Mouse (Mus musculus) left cerebral cortex, adult 2 months (tissue): Measurements from ENCODE around the gene Armc8. TPM values are rescaled to one million over a fixed set of nuclear protein-coding genes. Genes with fewer than 3 reads are reported as not detected.
"Not testable (repeated sequence)": the region's sequence is repeated elsewhere in the genome, so short reads cannot be mapped to it uniquely, and the experiment has no call there.

Experiments
- DNase-seq, 2 experiments: peaks; one replicate each; pipeline ENCODE4 v3.0.0; 2021 to 2022; ENCODE audit warnings: low spot score in 2 of 2, mixed read lengths in 1 of 2; ENCODE audit errors: extremely low spot score in 1 of 2
- H3K27ac ChIP-seq: fragments of 200-600 bp; 2 replicates; pipeline ENCODE4 v1.8.1; 2022
- H3K4me3 ChIP-seq: fragments of 200-600 bp; 2 replicates; pipeline ENCODE4 v1.8.1; 2022
- CTCF ChIP-seq: fragments of 200-600 bp; IDR thresholded peaks from 2 replicates; pipeline ENCODE4 v1.8.1; 2022; ENCODE audit warnings: antibody characterized with exemption, mild to moderate bottlenecking, moderate library complexity
- intact Hi-C: fragments of 180-260 bp; cut with DNase I; formaldehyde crosslinking; loops from one replicate; pipeline ENCODE4 v1.15.1; 2025
- long read RNA-seq, 2 experiments: library from polyadenylated mRNA; stranded (forward); transcript quantifications; one replicate each; pipeline ENCODE4 v2.0.0; 2021; ENCODE audit warnings: borderline mapping rate in 2 of 2
- total RNA-seq, 2 experiments: library from RNA; stranded (reverse); gene quantifications; 2 replicates each; pipeline ENCODE4 v1.2.3; 2021

Armc8 gene
- 10 to 100 TPM; 52.5 to 54.9 TPM for total RNA-seq
- long read RNA-seq, experiment 1, full-length matches to known transcripts = 27 of 48 reads
- long read RNA-seq, experiment 1, partial matches to known transcripts = 6 of 48 reads
- long read RNA-seq, experiment 1, other reads (novel, unspliced or antisense) = 15 of 48 reads
- long read RNA-seq, experiment 2, full-length matches to known transcripts = 29 of 46 reads
- long read RNA-seq, experiment 2, partial matches to known transcripts = 4 of 46 reads
- long read RNA-seq, experiment 2, other reads (novel, unspliced or antisense) = 13 of 46 reads

GRCm38 (mm10) chr9:99568347-99569070 is at the start of gene Armc8:
Armc8 (minus strand) TSS chr9:99568899.
- intact Hi-C loops = no loop called here
- DNase-seq = peak; percentile 88 to 90
- peak within 1 kb of the TSS; percentile 99 for H3K27ac ChIP-seq
- TF ChIP-seq CTCF = no peak; the same call in 1 of the 2 replicates
- H3K4me3 ChIP-seq = peak within 1 kb of the TSS; percentile 96

GRCm38 (mm10) chr9:99612202-99612601 is 43.5 kb upstream of the Armc8 start, which contains the start of gene A4gnt:
A4gnt (plus strand) TSS chr9:99612502.
- DNase-seq = no peak
- no peak for TF ChIP-seq CTCF
- intact Hi-C loops = no loop called here

GRCm38 (mm10) chr9:99603566-99603965 is 34.9 kb upstream of the Armc8 start:
- no peak for DNase-seq

More at GRCm38 (mm10) chr9:99612202-99612601, 43.5 kb upstream of the Armc8 start, which contains the start of gene A4gnt:
- H3K27ac ChIP-seq = no peak within 1 kb of the TSS
- H3K4me3 ChIP-seq = no peak within 1 kb of the TSS

GRCm38 (mm10) chr9:99599127-99599526 is 30.4 kb upstream of the Armc8 start:
- intact Hi-C loops, H3K27ac ChIP-seq, H3K4me3 ChIP-seq, DNase-seq: not testable (repeated sequence)

More at GRCm38 (mm10) chr9:99603566-99603965, 34.9 kb upstream of the Armc8 start:
- TF ChIP-seq CTCF = no peak
- H3K27ac ChIP-seq = no peak overlapping the region
- H3K4me3 ChIP-seq = no peak overlapping the region
- intact Hi-C loops = no loop called here

GRCm38 (mm10) chr9:99591144-99591543 is 22.4 kb upstream of the Armc8 start:
- intact Hi-C loops = no loop called here
- no peak for TF ChIP-seq CTCF
- Histone ChIP-seq H3K4me3 (no peak overlapping the region), H3K27ac (no peak overlapping the region)
- DNase-seq = no peak

DNA sequence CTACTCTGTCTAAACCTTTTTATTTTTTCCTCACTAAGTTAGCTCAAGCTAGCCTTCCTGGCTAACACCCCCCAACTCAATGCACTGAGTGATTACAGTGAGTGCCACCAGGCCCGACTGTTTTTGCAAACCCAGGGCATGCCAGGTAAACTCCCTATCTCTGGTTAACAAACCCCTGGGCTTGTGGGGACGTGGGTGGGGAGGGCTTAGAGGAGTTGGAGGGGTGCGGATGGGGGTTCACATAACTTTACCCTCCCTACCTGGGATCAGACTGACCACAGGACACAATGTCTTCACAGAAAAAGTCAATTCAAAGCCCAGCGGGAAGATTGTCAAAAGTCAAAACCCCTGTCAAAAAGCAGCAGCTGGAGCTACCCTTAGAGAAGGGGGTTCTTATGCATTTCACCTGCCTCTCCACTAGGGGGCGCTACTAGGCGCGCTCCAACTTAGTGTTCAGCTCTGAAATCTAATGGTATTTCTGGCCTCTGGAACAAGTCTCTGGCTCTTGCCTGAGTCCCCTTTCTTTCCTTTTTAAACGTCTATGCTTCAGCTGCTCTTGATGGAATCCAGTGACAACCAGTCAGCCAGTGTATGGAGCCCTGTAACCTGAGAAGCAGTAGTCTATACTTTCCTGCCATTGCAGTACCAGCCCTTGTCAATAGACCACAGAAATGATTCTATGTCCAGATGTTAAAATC is 19.0 kb upstream of the Armc8 start:
- peak; percentile 49 to 59 for DNase-seq
- Histone ChIP-seq H3K27ac (no peak overlapping the region), H3K4me3 (no peak overlapping the region)
- TF ChIP-seq CTCF = peak; percentile 99
- intact Hi-C loops = loop anchor here (1.0 to 2.0 kb wide), 2 partner anchors 41 to 75 kb away; partner anchors contain the start of gene Dzip1l

- peak; percentile 71 for TF ChIP-seq CTCF
- intact Hi-C loops = loop anchor here (2.0 to 5.0 kb wide), 2 partner anchors 122 to 513 kb away; no protein-coding TSS in a partner anchor
- Histone ChIP-seq H3K27ac (no peak overlapping the region), H3K4me3 (no peak overlapping the region)
- DNase-seq = no peak
These were observed 12.0 kb upstream of the Armc8 start for GRCm38 (mm10) chr9:99580655-99581054.

- intact Hi-C loops = no loop called here
These were observed 7.2 kb upstream of the Armc8 start, which contains the start of gene Dbr1 for GRCm38 (mm10) chr9:99575677-99576480. Dbr1 (plus strand) TSS chr9:99575799.

GRCm38 (mm10) chr9:99569071-99569397 is 335 bp upstream of the Armc8 start:
- intact Hi-C loops = no loop called here
- Histone ChIP-seq H3K27ac (peak overlapping the region; percentile 99), H3K4me3 (peak overlapping the region; percentile 96)
- no peak for DNase-seq
- TF ChIP-seq CTCF = no peak

More at GRCm38 (mm10) chr9:99575677-99576480, 7.2 kb upstream of the Armc8 start, which contains the start of gene Dbr1:
- Histone ChIP-seq H3K4me3 (peak within 1 kb of the TSS; percentile 67), H3K27ac (peak within 1 kb of the TSS; percentile 90)
- no peak for TF ChIP-seq CTCF
- DNase-seq = peak; percentile 91

GRCm38 (mm10) chr9:99568023-99568346 is 714 bp downstream of the Armc8 start:
- no peak for DNase-seq
- H3K27ac ChIP-seq = peak overlapping the region; percentile 99
- TF ChIP-seq CTCF = no peak
- intact Hi-C loops = no loop called here
- H3K4me3 ChIP-seq = peak overlapping the region; percentile 96

DNA sequence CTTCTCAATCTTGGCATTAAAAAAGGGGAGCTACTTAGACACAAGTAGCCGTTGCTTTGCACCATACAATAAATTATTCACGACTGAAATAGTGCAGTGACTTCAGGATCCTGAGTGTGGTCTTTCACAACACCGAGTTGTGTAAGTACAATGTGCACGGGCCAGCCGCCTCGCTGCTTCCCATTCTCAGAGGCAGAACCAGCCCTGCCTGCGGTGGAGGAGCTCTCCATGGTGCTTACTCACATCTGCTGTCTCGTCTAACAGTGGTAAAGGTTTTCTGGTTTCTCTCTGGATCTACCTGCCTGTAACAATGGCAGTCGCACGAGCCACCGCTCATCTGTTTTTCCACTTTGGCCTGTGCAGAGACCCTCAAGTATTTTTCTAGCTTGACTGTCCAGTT is 5.0 kb downstream of the Armc8 start:
- Histone ChIP-seq H3K4me3 (no peak overlapping the region), H3K27ac (no peak overlapping the region)
- TF ChIP-seq CTCF = no peak
- intact Hi-C loops = no loop called here
- no peak for DNase-seq
